Mouse (Mus musculus): ENCODE data around the gene Dnase1l3.

The Dnase1l3 gene

GRCm38 (mm10) chr14:7941413-7941812, 53.0 kb downstream of the Dnase1l3 start:
- peak; percentile 30 to 61 for DNase-seq (ENCODE audit: inconsistent age in 2 of 2, low spot score in 1 of 2)

GRCm38 (mm10) chr14:7938809-7939784, 55.3 kb downstream of the Dnase1l3 start:
- DNase-seq (ENCODE audit: inconsistent age in 2 of 2, low spot score in 1 of 2): no peak

GRCm38 (mm10) chr14:7937052-7937630, 57.2 kb downstream of the Dnase1l3 start:
- DNase-seq (ENCODE audit: inconsistent age in 2 of 2, low spot score in 1 of 2): no peak

- peak; percentile 47 to 64 for DNase-seq (ENCODE audit: inconsistent age in 2 of 2, low spot score in 1 of 2)
Observed at GRCm38 (mm10) chr14:7934166-7934565, 60.2 kb downstream of the Dnase1l3 start.

- DNase-seq (ENCODE audit: inconsistent age in 2 of 2, low spot score in 1 of 2): no peak
Observed at GRCm38 (mm10) chr14:7932151-7932550, 62.2 kb downstream of the Dnase1l3 start.

GRCm38 (mm10) chr14:7929029-7929428, 65.3 kb downstream of the Dnase1l3 start:
- DNase-seq (ENCODE audit: inconsistent age in 2 of 2, low spot score in 1 of 2): peak in 1 of 2 experiments; percentile 39

- DNase-seq (ENCODE audit: inconsistent age in 2 of 2, low spot score in 1 of 2): no peak
Observed at GRCm38 (mm10) chr14:7928362-7928761, 66.0 kb downstream of the Dnase1l3 start.

- DNase-seq (ENCODE audit: inconsistent age in 2 of 2, low spot score in 1 of 2): no peak
Observed at GRCm38 (mm10) chr14:7923635-7924034, 70.7 kb downstream of the Dnase1l3 start.

GRCm38 (mm10) chr14:7921459-7921858, 72.9 kb downstream of the Dnase1l3 start:
- DNase-seq (ENCODE audit: inconsistent age in 2 of 2, low spot score in 1 of 2): no peak

- DNase-seq (ENCODE audit: inconsistent age in 2 of 2, low spot score in 1 of 2): no peak
Observed at GRCm38 (mm10) chr14:7919921-7920320, 74.5 kb downstream of the Dnase1l3 start.

GRCm38 (mm10) chr14:7919309-7919708, 75.1 kb downstream of the Dnase1l3 start:
- no peak for DNase-seq (ENCODE audit: inconsistent age in 2 of 2, low spot score in 1 of 2)

GRCm38 (mm10) chr14:7918150-7918991, 76.0 kb downstream of the Dnase1l3 start:
- DNase-seq (ENCODE audit: inconsistent age in 2 of 2, low spot score in 1 of 2): no peak

Data from adrenal gland, adult (tissue).